Mouse (Mus musculus): ENCODE results near the gene Ccdc170. TPM values are rescaled to one million over a fixed set of nuclear protein-coding genes. Genes with fewer than 3 reads are reported as not detected.

The Ccdc170 gene
- polyA plus RNA-seq, 1 experiment from 2014 or later = 0.13 TPM

DNA sequence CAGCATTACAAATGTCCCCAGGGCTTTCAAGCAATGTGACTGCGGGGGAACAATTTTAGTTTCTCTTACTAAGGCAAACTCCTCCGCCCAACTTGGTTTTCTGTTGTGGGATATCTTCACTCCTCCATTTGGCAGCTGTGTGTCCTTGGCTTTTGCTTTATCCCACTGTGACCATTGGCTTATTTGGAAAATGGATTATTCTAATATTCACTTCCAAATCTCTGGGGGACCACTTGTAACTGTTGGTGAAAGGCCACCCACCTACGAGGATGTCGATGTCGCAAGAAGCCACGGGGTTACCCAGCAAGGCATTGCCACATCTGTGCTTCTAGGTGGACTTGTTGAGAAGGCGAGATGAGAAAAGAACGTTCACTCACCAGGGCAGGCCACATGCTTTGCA is 607 bp upstream of the Ccdc170 start:
- no peak for ATAC-seq (ENCODE audit: insufficient number of reproducible peaks, low FRiP score, low TSS enrichment, low read depth)
- WGBS = 71% methylated on average over 8 of the region's 8 CpGs

DNA sequence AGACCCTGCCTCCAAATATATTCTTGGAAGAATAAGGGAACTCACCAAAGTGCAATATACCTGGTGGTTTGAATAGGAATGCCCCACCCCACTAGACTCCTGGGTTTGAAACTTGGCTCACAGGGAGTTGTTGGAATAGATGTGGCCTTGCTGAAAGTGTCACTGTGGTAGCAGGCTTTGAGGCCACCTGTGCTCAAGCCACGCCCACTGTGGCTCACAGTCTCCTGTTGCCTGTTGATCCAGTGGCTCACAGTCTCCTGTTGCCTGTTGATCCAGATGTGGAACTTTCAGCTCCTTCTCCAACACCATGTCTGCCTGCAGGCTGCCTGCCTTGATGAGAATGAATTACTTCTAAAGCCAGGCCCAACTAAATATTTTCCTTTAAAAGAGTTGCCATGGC is 1.5 kb downstream of the Ccdc170 start:
- Histone ChIP-seq H3K9me3 (no peaks in the 10 kb centered on the region), H3K36me3 (no peaks in the 10 kb centered on the region), H3K4me1 (no peaks in the 10 kb centered on the region), H3K27me3 (no peaks in the 10 kb centered on the region), H3K9ac (no peak overlapping the region), H3K4me2 (no peak overlapping the region), H3K27ac (no peak overlapping the region), H3K4me3 (no peak overlapping the region)
- 74% methylated on average over 1 of the region's 1 CpGs for WGBS
- no peak for ATAC-seq (ENCODE audit: insufficient number of reproducible peaks, low FRiP score, low TSS enrichment, low read depth)

More for the DNA sequence above, 607 bp upstream of the Ccdc170 start:
- Histone ChIP-seq H3K9ac (no peak overlapping the region), H3K36me3 (no peaks in the 10 kb centered on the region), H3K27me3 (no peaks in the 10 kb centered on the region), H3K27ac (no peak overlapping the region), H3K9me3 (no peaks in the 10 kb centered on the region), H3K4me3 (no peak overlapping the region), H3K4me1 (no peaks in the 10 kb centered on the region), H3K4me2 (no peak overlapping the region)

DNA sequence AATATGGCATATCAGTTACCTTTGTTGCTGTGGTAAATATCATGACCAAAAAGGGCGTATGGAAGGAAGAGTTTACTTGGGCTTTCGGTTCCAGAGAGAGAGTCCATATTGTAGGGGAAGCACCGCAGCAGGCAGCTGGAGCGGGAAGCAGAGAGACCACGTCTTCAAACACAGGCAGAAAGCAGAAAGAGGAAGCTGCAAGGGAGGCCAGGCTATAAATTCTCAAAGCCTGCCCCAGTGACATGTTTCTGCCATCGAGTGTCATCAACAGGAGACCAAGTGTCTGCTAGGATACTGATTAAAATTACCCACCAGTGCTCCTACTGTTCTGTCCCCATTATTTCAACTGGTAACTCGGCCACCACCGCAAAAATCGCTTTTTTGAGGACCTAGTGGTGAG is 2.7 kb downstream of the Ccdc170 start:
- Histone ChIP-seq H3K4me2 (no peak overlapping the region), H3K4me3 (no peak overlapping the region), H3K9ac (no peak overlapping the region), H3K36me3 (no peaks in the 10 kb centered on the region), H3K4me1 (no peaks in the 10 kb centered on the region), H3K27ac (no peak overlapping the region), H3K9me3 (no peaks in the 10 kb centered on the region), H3K27me3 (no peaks in the 10 kb centered on the region)
- WGBS = 73% methylated on average over 9 of the region's 9 CpGs
- no peak for ATAC-seq (ENCODE audit: insufficient number of reproducible peaks, low FRiP score, low TSS enrichment, low read depth)

DNA sequence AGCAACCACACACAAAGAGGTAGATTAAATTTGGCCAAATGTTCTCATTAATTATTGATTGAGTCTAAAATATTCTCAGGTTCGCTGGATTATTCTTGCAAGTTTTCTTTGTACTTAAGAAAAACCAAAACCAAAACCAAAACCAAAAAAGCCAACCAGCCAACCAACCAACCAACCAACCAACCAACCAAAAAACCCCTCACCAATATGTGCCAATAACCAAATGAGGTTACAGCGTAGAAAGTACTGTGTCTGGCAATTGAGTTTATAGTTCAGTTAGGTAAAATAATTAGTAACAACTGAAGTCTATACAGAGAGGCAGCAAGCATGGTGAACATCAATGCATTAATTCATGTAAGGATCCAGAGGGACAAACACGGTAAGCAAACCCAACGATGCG is 7.6 kb downstream of the Ccdc170 start:
- Histone ChIP-seq H3K4me1 (no peaks in the 10 kb centered on the region), H3K9me3 (no peaks in the 10 kb centered on the region), H3K27me3 (no peaks in the 10 kb centered on the region), H3K4me3 (no peak overlapping the region), H3K36me3 (no peaks in the 10 kb centered on the region), H3K9ac (no peak overlapping the region), H3K27ac (no peak overlapping the region), H3K4me2 (no peak overlapping the region)
- no peak for ATAC-seq (ENCODE audit: insufficient number of reproducible peaks, low FRiP score, low TSS enrichment, low read depth)
- 74% methylated on average over 5 of the region's 5 CpGs for WGBS

DNA sequence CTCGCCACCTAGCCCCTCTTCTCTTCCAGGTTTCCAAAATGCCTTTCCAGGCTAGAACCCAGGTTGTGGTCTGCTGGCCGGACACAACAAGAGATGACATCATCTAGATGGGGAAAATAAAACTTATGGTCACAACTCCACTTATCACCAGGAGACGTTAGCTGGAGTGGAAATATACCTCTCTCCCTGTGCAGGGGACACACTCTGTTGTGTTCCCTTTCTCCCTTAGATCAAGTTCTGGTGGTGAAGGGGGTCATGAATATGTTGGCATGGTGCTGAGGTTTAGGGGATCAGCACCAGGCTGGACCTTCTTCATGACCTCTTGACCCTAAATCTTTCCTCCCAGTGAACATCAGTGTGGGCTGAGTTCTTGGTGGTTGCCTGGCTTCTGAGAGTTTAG is 9.0 kb downstream of the Ccdc170 start:
- ATAC-seq (ENCODE audit: insufficient number of reproducible peaks, low FRiP score, low TSS enrichment, low read depth) = no peak
- Histone ChIP-seq H3K27ac (no peak overlapping the region), H3K4me2 (no peak overlapping the region), H3K9ac (no peak overlapping the region), H3K27me3 (no peaks in the 10 kb centered on the region), H3K4me1 (no peaks in the 10 kb centered on the region), H3K9me3 (no peaks in the 10 kb centered on the region), H3K36me3 (no peaks in the 10 kb centered on the region), H3K4me3 (no peak overlapping the region)
- WGBS = 54% methylated on average over 3 of the region's 3 CpGs

DNA sequence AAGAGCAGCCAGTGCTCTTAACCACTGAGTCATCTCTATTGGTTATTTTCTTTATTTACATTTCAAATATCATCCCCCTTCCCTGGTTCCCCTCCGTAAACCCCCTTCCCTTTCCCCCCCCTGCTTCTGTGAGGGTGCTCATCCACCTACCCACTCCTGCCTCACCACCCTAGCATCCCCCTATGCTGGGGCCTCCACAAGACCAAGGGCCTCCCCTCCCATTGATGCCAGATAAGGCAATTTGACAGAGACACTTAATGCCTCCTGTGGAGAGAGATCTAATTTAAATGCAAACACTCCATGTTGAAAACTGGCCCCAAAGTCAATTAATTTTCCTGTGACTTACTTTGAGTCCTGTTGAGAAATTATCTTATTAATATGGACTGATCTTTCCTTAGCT is 9.7 kb downstream of the Ccdc170 start:
- 60% methylated on average over 1 of the region's 1 CpGs for WGBS
- no peaks in the 10 kb centered on the region for H3K9me3 ChIP-seq
- H3K4me1 ChIP-seq = no peaks in the 10 kb centered on the region
- no peaks in the 10 kb centered on the region for H3K36me3 ChIP-seq
- no peak overlapping the region for H3K4me3 ChIP-seq
- no peak overlapping the region for H3K9ac ChIP-seq
- ATAC-seq (ENCODE audit: insufficient number of reproducible peaks, low FRiP score, low TSS enrichment, low read depth) = no peak
- no peaks in the 10 kb centered on the region for H3K27me3 ChIP-seq
- no peak overlapping the region for H3K4me2 ChIP-seq
- H3K27ac ChIP-seq = no peak overlapping the region

DNA sequence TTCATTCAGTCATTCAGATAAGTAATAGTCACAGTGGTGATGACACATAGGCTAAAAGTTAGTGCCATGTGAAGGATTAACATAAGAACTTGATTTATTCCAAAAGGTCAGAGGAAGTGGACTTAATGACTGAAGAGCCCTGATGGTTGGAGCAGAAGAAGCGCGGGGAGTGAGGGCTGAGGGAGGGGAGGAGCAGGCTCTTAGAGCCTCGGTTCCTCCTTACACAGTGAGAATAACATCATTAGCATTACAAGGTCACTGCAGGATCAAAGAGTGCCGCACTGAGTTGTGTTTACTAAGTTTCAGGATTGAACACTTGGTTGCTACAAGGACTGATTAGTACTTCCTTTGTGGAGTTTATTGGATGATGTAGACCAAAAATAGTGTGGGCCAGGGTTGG is 10.6 kb downstream of the Ccdc170 start:
- no peak overlapping the region for H3K27ac ChIP-seq
- no peaks in the 10 kb centered on the region for H3K36me3 ChIP-seq
- ATAC-seq (ENCODE audit: insufficient number of reproducible peaks, low FRiP score, low TSS enrichment, low read depth) = no peak
- H3K9ac ChIP-seq = no peak overlapping the region
- H3K4me1 ChIP-seq = no peaks in the 10 kb centered on the region
- H3K4me3 ChIP-seq = no peak overlapping the region
- no peak overlapping the region for H3K4me2 ChIP-seq
- no peaks in the 10 kb centered on the region for H3K27me3 ChIP-seq
- H3K9me3 ChIP-seq = no peaks in the 10 kb centered on the region
- WGBS = 20% methylated on average over 4 of the region's 4 CpGs

DNA sequence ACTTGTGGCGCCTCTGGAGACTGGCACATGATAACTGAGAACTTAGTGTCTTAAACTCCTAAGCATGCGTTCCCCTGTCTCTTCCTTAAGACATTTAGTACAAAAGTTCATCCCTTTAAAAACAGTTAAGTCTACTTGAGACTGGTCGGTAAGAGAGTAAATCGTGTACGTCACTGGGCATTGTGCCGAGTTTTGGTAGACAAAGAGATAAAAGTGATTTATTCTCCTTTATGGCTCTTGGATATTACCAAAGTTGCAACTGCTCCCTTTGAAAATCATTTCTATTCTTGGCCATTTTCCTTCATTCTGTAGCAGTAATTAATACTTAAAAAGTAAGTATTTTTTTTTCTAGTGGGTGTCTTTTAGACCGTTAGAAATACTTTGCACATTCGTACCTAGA is 20.9 kb downstream of the Ccdc170 start:
- no peaks in the 10 kb centered on the region for H3K9me3 ChIP-seq
- H3K4me2 ChIP-seq = no peak overlapping the region
- no peak overlapping the region for H3K9ac ChIP-seq
- WGBS = 85% methylated on average over 8 of the region's 8 CpGs
- no peaks in the 10 kb centered on the region for H3K27me3 ChIP-seq
- ATAC-seq (ENCODE audit: insufficient number of reproducible peaks, low FRiP score, low TSS enrichment, low read depth) = no peak
- no peak overlapping the region for H3K4me3 ChIP-seq
- no peaks in the 10 kb centered on the region for H3K4me1 ChIP-seq
- H3K36me3 ChIP-seq = no peaks in the 10 kb centered on the region
- no peak overlapping the region for H3K27ac ChIP-seq

DNA sequence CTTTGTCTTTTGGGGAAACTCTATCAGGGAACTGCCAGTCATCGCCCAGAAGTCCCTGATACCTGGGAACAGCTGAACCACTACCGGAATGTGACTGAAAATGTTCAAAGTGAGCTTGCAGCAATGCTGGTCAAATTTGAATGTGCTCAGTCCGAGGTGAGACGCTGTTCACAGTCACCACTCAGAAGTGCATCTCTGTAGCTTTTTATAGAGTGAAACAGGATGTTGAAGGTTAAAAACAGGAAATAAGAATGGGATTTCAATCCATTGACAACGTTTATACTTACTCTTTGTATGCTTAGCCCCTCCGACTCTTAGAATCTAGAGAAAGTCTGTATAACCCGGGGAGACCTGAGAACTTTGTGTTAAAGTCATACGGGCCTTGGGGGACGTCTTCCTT is 30.4 kb downstream of the Ccdc170 start:
- Histone ChIP-seq H3K9me3 (0 out of 2 replicates have a peak, but pooled peaks cover 5% of the 10 kb centered on the region), H3K36me3 (no peaks in the 10 kb centered on the region), H3K4me3 (no peak overlapping the region), H3K9ac (no peak overlapping the region), H3K4me1 (no peaks in the 10 kb centered on the region), H3K27me3 (no peaks in the 10 kb centered on the region), H3K27ac (no peak overlapping the region), H3K4me2 (no peak overlapping the region)
- ATAC-seq (ENCODE audit: insufficient number of reproducible peaks, low FRiP score, low TSS enrichment, low read depth) = no peak
- WGBS = 62% methylated on average over 9 of the region's 9 CpGs

DNA sequence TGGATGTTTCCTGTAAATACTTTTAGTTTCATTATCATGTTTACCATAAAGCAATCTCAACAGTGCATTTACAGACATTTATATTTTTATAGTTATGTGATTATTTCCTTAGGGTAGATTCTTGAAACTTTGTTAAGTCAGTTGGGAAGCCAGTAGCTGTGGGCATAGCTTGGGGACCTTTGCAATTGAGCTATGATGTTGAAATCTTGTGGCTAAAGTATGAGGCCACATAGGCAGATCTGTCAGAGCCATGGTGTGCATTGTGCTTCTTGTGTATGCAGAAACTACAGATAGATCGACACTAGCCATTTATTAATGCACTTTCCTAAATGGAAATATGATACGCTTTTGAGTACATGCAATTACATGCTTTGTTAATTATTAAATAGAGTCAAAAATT is 35.3 kb downstream of the Ccdc170 start:
- no peak overlapping the region for H3K4me3 ChIP-seq
- H3K4me1 ChIP-seq = no peaks in the 10 kb centered on the region
- H3K36me3 ChIP-seq = no peaks in the 10 kb centered on the region
- H3K4me2 ChIP-seq = no peak overlapping the region
- WGBS = 89% methylated on average over 2 of the region's 2 CpGs
- H3K27ac ChIP-seq = no peak overlapping the region
- H3K9me3 ChIP-seq = 0 out of 2 replicates have a peak, but pooled peaks cover 5% of the 10 kb centered on the region
- H3K27me3 ChIP-seq = no peaks in the 10 kb centered on the region
- no peak for ATAC-seq (ENCODE audit: insufficient number of reproducible peaks, low FRiP score, low TSS enrichment, low read depth)
- H3K9ac ChIP-seq = no peak overlapping the region

DNA sequence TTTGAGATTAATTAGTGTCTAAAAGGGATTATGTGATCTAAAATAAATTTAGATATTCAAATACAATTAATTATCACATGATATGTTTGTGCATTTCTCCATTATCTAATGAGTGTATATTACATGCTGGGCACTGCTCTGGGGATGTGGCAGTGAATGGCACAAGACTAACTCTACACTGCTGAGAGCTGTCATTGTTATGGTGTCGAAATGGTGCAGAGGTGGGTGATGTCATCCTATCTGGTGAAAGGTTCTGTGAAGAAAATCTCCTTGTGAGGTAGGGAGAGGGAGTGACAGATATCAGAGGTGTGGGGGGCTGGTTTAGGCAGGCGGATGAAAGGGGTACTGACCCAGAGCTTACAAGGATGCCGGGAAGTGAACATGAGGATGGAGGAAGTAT is 37.3 kb downstream of the Ccdc170 start:
- Histone ChIP-seq H3K9ac (no peak overlapping the region), H3K27me3 (no peaks in the 10 kb centered on the region), H3K4me2 (no peak overlapping the region), H3K27ac (no peak overlapping the region), H3K4me3 (no peak overlapping the region), H3K4me1 (no peaks in the 10 kb centered on the region), H3K36me3 (no peaks in the 10 kb centered on the region), H3K9me3 (0 out of 2 replicates have a peak, but pooled peaks cover 5% of the 10 kb centered on the region)
- 82% methylated on average over 3 of the region's 3 CpGs for WGBS
- ATAC-seq (ENCODE audit: insufficient number of reproducible peaks, low FRiP score, low TSS enrichment, low read depth) = no peak

DNA sequence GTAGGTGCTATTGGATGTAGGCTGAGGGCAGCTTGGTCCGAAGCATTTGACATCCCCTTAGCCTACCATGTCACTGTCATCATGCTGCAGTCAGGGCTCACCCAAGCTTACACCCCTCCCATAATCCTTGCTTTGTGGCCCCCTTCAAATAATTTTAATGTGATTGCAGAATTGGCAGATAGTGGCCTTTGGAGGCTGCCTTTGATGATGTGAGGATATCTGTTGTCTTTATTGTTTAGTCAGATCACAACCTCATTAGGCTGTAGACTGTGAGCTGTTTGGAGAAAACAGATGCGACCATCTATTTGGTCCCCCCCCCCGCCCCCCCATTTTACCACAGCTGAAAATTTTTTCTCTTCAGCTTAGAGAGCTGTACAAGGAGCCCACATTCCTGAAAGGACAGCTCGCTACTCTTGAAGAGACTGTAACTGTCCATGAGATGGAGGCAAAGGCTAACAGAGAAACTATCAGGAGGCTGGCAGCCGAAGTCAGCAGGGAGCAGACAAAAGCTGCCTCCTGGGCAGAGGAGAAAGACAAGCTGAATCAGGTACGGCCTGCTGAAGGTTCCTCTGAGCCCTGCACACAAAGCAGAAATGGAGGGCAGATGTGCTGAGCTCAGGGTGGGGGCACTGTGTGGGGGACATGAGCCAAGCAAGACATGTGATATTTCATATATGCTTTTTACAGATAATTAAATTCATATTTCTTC is 38.2 kb downstream of the Ccdc170 start:
- H3K27ac ChIP-seq = no peak overlapping the region
- ATAC-seq (ENCODE audit: insufficient number of reproducible peaks, low FRiP score, low TSS enrichment, low read depth) = no peak
- no peaks in the 10 kb centered on the region for H3K9me3 ChIP-seq
- H3K27me3 ChIP-seq = no peaks in the 10 kb centered on the region
- H3K9ac ChIP-seq = no peak overlapping the region
- no peaks in the 10 kb centered on the region for H3K4me1 ChIP-seq
- H3K36me3 ChIP-seq = no peaks in the 10 kb centered on the region
- H3K4me3 ChIP-seq = no peak overlapping the region
- WGBS = 46% methylated on average over 6 of the region's 6 CpGs
- no peak overlapping the region for H3K4me2 ChIP-seq

DNA sequence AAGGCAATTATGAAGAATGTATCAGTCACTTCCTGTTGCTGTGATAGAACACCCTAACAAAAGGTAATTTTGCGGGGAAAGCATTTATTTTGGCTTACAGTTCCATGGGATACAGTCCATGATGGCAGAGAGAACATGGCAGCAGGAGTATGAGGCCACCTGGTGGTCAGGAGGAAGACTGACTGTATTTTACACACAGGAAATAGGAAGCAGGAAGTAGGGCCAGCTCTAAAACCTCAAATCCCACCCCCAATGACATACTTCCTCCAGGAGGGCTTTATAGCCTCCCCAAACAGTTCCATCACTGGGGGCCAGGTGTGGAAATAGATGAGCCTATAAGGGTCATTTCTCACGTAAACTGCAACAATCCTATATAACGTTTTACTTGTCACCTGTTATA is 39.8 kb downstream of the Ccdc170 start:
- H3K36me3 ChIP-seq = no peaks in the 10 kb centered on the region
- H3K4me3 ChIP-seq = no peak overlapping the region
- no peak for ATAC-seq (ENCODE audit: insufficient number of reproducible peaks, low FRiP score, low TSS enrichment, low read depth)
- H3K27me3 ChIP-seq = no peaks in the 10 kb centered on the region
- whole genome bisulfite sequencing = 90% methylated on average over 3 of the region's 3 CpGs
- no peaks in the 10 kb centered on the region for H3K4me1 ChIP-seq
- no peak overlapping the region for H3K4me2 ChIP-seq
- no peak overlapping the region for H3K27ac ChIP-seq
- no peaks in the 10 kb centered on the region for H3K9me3 ChIP-seq
- no peak overlapping the region for H3K9ac ChIP-seq
